Mouse (Mus musculus): ENCODE data around the gene Trio. TPM values are rescaled to one million over a fixed set of nuclear protein-coding genes. Genes with fewer than 3 reads are reported as not detected.

Gene Trio
- total and polyA plus RNA-seq, 2 experiments from 2014 or later = 21.9 to 214 TPM

DNA sequence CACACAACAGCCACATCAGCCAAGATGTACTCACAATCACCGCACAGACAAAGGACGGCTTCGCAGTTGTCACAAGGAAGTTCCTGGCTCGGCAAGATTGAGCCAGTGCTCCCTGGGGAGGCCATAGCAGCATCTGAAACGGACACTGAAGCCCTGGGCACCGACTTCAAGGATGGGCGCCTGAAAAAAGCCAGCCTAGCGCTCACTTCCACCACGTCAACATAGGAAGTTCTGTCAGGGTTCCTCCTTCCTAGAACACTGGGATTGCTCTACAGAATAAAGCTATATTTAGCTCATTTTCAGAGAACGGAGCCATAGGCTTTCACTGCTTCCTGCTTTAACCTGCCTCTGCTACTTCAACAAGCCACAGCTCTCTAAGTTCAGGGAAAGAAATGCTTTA lies 149.3 kb downstream of the Trio start:
- Histone ChIP-seq H3K36me3 (ENCODE audit: insufficient read depth) (peaks cover 61% of the 10 kb centered on the region), H3K27me3 (ENCODE audit: insufficient read depth, low read length) (no peaks in the 10 kb centered on the region), H3K9me3 (ENCODE audit: low read length) (no peaks in the 10 kb centered on the region), H3K4me3 (ENCODE audit: low read depth, low read length) (no peak overlapping the region), H3K27ac (ENCODE audit: low read depth, low read length) (0 out of 2 replicates have a peak overlapping the region, but pooled peaks have one; percentile 35), H3K4me1 (ENCODE audit: insufficient read depth) (no peaks in the 10 kb centered on the region), H3K4me2 (ENCODE audit: low read depth) (no peak overlapping the region), H3K9ac (no peak overlapping the region)
- 75% methylated on average over 10 of the region's 10 CpGs for WGBS
- no peak for TF ChIP-seq CTCF (IDR thresholded peaks at IDR 0.05; ENCODE audit: low read depth)
- no peak for ATAC-seq
- no peak for DNase-seq

DNA sequence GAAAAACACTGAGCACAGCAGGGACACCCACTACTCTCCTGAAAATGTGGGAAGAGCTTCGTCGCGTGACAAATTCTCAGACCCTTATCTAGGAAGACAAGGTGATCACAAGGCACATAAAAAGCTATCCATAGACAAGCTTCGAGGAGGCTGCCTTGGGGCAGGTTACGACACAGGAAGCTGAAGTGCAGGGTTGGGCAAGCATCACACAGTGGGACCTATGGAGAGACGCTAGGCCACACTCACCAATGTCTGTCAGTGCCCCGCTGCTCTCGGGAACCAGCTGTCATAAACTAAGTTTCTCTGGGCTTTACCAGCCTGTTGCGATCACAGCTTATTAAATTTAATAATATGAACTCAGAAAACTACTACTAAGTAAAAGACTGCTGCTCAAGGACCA lies 149.9 kb downstream of the Trio start:
- H3K27ac ChIP-seq (ENCODE audit: low read depth, low read length) = no peak overlapping the region
- WGBS = 91% methylated on average over 9 of the region's 9 CpGs
- H3K4me2 ChIP-seq (ENCODE audit: low read depth) = no peak overlapping the region
- no peak overlapping the region for H3K4me3 ChIP-seq (ENCODE audit: low read depth, low read length)
- H3K9ac ChIP-seq = no peak overlapping the region
- no peak for TF ChIP-seq CTCF (IDR thresholded peaks at IDR 0.05; ENCODE audit: low read depth)
- H3K4me1 ChIP-seq (ENCODE audit: insufficient read depth) = no peaks in the 10 kb centered on the region
- H3K9me3 ChIP-seq (ENCODE audit: low read length) = no peaks in the 10 kb centered on the region
- H3K36me3 ChIP-seq (ENCODE audit: insufficient read depth) = peaks cover 62% of the 10 kb centered on the region
- ATAC-seq (no peak), DNase-seq (no peak)
- no peaks in the 10 kb centered on the region for H3K27me3 ChIP-seq (ENCODE audit: insufficient read depth, low read length)

DNA sequence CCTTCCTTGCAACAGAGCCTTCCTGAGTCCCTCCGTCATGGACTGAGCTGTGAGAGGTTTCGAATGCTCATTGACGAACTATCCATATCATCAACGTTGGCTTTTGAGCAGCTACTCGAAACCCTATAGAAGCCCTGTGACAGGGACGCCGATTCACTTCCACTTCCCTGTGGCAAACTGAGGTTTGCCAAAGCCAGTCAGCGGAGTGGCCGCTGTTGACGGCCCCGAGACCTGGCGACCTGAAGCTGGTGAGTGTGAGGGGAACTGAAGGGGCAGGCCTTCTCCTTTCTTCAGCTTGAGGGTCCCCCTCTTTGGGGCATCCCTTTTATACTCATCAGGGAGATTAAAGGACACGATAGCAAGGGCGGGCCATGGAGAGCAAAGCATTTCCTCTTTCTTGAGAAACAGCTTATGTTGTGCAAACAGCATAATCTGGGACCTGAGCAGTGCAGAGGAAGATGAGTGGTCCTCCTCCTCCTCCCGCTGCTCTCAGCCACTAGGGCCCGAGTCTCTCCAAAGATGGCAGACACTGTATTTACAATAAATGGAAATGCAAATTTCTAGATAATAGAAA lies 151.8 kb downstream of the Trio start:
- H3K4me3 ChIP-seq (ENCODE audit: low read depth, low read length) = no peak overlapping the region
- no peak for ATAC-seq

DNA sequence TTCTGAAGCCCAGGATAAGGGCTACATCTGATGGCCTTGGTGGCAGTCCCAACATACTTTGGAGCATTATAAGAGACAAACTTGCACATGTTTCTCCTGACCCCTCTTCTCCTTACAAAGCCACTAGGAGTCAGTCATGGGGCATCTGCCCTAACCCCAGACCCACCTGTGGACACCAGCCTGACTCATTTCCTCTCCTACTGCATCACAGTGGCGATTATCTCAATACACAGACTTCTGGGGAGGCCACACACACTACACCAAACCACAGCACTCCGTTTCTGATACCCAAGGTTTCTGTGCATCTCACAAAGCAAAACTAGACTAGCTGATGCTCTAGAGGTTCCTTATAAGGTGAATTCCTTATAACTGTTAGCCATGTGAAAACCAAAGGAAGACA lies 153.4 kb downstream of the Trio start:
- Histone ChIP-seq H3K4me3 (ENCODE audit: low read depth, low read length) (no peak overlapping the region), H3K36me3 (ENCODE audit: insufficient read depth) (peaks cover 54% of the 10 kb centered on the region), H3K4me1 (ENCODE audit: insufficient read depth) (no peaks in the 10 kb centered on the region), H3K27ac (ENCODE audit: low read depth, low read length) (no peak overlapping the region), H3K4me2 (ENCODE audit: low read depth) (no peak overlapping the region), H3K9me3 (ENCODE audit: low read length) (no peaks in the 10 kb centered on the region), H3K9ac (no peak overlapping the region), H3K27me3 (ENCODE audit: insufficient read depth, low read length) (no peaks in the 10 kb centered on the region)
- 83% methylated on average over 2 of the region's 2 CpGs for WGBS
- DNase-seq (no peak), ATAC-seq (no peak)
- no peak for TF ChIP-seq CTCF (IDR thresholded peaks at IDR 0.05; ENCODE audit: low read depth)

More for the DNA sequence above, 151.8 kb downstream of the Trio start:
- H3K9me3 ChIP-seq (ENCODE audit: low read length) = no peaks in the 10 kb centered on the region
- peaks cover 64% of the 10 kb centered on the region for H3K36me3 ChIP-seq (ENCODE audit: insufficient read depth)
- no peak overlapping the region for H3K4me2 ChIP-seq (ENCODE audit: low read depth)
- H3K9ac ChIP-seq = no peak overlapping the region
- WGBS = 87% methylated on average over 16 of the region's 16 CpGs
- H3K4me1 ChIP-seq (ENCODE audit: insufficient read depth) = no peaks in the 10 kb centered on the region
- no peak for DNase-seq
- no peak overlapping the region for H3K27ac ChIP-seq (ENCODE audit: low read depth, low read length)
- no peaks in the 10 kb centered on the region for H3K27me3 ChIP-seq (ENCODE audit: insufficient read depth, low read length)
- no peak for TF ChIP-seq CTCF (IDR thresholded peaks at IDR 0.05; ENCODE audit: low read depth)

DNA sequence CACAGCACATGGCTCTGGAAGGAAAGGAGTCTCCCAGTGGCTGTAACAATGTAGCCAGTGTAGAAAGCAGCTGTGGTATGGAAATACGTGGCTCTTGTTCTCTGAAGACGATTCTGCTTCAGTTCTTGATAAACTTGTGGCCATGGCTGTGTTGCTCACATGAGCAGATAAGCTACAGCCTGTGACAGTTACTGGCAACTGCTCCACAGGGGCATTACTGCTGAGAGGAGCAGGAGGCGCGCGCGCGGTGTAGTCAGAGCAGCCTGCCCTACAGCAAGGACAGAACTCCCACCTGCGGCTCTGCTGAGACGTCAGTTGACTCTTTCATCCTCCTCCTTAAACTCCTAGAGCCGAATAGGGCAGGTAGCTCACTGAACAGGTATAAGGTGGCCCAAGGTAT lies 153.9 kb downstream of the Trio start:
- Histone ChIP-seq H3K9me3 (ENCODE audit: low read length) (no peaks in the 10 kb centered on the region), H3K9ac (no peak overlapping the region), H3K36me3 (ENCODE audit: insufficient read depth) (peaks cover 53% of the 10 kb centered on the region), H3K4me1 (ENCODE audit: insufficient read depth) (no peaks in the 10 kb centered on the region), H3K27ac (ENCODE audit: low read depth, low read length) (no peak overlapping the region), H3K27me3 (ENCODE audit: insufficient read depth, low read length) (no peaks in the 10 kb centered on the region), H3K4me3 (ENCODE audit: low read depth, low read length) (no peak overlapping the region), H3K4me2 (ENCODE audit: low read depth) (no peak overlapping the region)
- ATAC-seq (no peak), DNase-seq (no peak)
- 91% methylated on average over 10 of the region's 10 CpGs for WGBS
- no peak for TF ChIP-seq CTCF (IDR thresholded peaks at IDR 0.05; ENCODE audit: low read depth)

DNA sequence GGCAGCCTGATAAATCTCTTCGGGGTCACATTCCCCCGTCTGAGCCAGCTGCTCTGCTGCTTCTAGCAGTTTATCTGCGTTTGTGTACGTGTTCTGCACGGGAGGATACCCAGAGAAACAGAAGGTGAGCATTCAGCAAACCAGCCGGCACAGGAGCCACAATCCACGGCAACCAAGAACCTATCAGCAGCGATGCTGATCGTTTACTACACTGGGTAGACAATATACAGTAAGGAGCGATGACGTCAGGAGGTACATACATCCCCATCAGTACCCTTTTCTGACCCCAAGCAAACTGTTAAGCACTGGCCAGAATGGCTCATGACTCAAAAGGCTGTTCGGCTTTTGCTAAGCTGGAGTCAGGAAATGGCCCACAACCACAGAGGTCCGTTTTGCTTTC lies 154.4 kb downstream of the Trio start:
- Histone ChIP-seq H3K9ac (no peak overlapping the region), H3K9me3 (ENCODE audit: low read length) (no peaks in the 10 kb centered on the region), H3K4me1 (ENCODE audit: insufficient read depth) (no peaks in the 10 kb centered on the region), H3K36me3 (ENCODE audit: insufficient read depth) (peaks cover 52% of the 10 kb centered on the region), H3K27ac (ENCODE audit: low read depth, low read length) (no peak overlapping the region), H3K4me3 (ENCODE audit: low read depth, low read length) (no peak overlapping the region), H3K27me3 (ENCODE audit: insufficient read depth, low read length) (no peaks in the 10 kb centered on the region), H3K4me2 (ENCODE audit: low read depth) (no peak overlapping the region)
- no peak for DNase-seq
- TF ChIP-seq CTCF (IDR thresholded peaks at IDR 0.05; ENCODE audit: low read depth) = no peak
- ATAC-seq = no peak
- 90% methylated on average over 13 of the region's 13 CpGs for WGBS

DNA sequence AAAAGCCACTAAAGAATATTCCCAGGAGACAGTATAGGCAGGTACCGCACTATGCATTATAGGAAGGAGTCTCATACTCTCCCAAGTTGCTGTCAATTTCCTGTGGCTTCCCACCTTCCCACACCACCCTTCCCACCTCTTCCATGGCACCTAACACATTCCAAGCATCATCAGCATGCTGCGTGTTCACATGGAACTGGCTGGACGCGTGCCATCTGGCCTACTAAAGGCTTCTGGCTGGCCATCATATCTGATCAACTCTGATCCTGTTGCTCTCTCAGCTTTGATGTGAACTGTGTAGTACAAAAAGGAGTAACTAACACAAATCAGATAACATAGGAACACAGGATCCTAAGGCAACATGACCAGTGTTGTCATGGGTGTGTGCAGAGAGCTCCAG lies 156.6 kb downstream of the Trio start:
- H3K36me3 ChIP-seq (ENCODE audit: insufficient read depth) = peaks cover 56% of the 10 kb centered on the region
- no peak for TF ChIP-seq CTCF (IDR thresholded peaks at IDR 0.05; ENCODE audit: low read depth)
- no peak overlapping the region for H3K4me3 ChIP-seq (ENCODE audit: low read depth, low read length)
- no peaks in the 10 kb centered on the region for H3K9me3 ChIP-seq (ENCODE audit: low read length)
- H3K9ac ChIP-seq = no peak overlapping the region
- H3K27ac ChIP-seq (ENCODE audit: low read depth, low read length) = no peak overlapping the region
- H3K4me2 ChIP-seq (ENCODE audit: low read depth) = no peak overlapping the region
- WGBS = 91% methylated on average over 4 of the region's 4 CpGs
- no peaks in the 10 kb centered on the region for H3K4me1 ChIP-seq (ENCODE audit: insufficient read depth)
- no peak for ATAC-seq
- no peaks in the 10 kb centered on the region for H3K27me3 ChIP-seq (ENCODE audit: insufficient read depth, low read length)
- DNase-seq = no peak
